Mouse (Mus musculus) ES-E14 (cell line): ENCODE measurements at regions not wholly inside any gene's neighbourhood (a gene's known extent, or its start where the extent isn't known, plus 50 kb on each side); places are given as distances from the start of the nearest gene placed in this dataset.

Source experiments
- DNase-seq: peaks from one replicate; pipeline ENCODE4 v3.0.0-alpha.2; 2013; ENCODE audit warnings: low read depth, low spot score
- H3K27ac ChIP-seq: 2 replicates; pipeline ENCODE4 v1.5.1; 2012; ENCODE audit warnings: low read depth, mild to moderate bottlenecking, low read length, moderate library complexity, mixed read lengths; ENCODE audit not compliant: poor library complexity, insufficient read depth, severe bottlenecking
- H3K36me3 ChIP-seq: 2 replicates; pipeline ENCODE4 v1.6.1; 2012; ENCODE audit warnings: mild to moderate bottlenecking, low read length, moderate library complexity, mixed read lengths; ENCODE audit not compliant: control insufficient read depth, poor library complexity, insufficient read depth, severe bottlenecking
- H3K4me1 ChIP-seq, 2 experiments: fragments of 150-350 bp in 1 of 2; sonication (generic) in 1 of 2; 2 replicates each; pipeline ENCODE4 v1.6.1; 2012; ENCODE audit warnings: low read length in 2 of 2, mild to moderate bottlenecking in 1 of 2, mixed read lengths in 1 of 2; ENCODE audit not compliant: control insufficient read depth in 2 of 2, insufficient read depth in 2 of 2, poor library complexity in 1 of 2
- H3K4me3 ChIP-seq, 2 experiments: fragments of 150-350 bp in 1 of 2; sonication (generic) in 1 of 2; 2 replicates each; pipeline ENCODE4 v1.5.1; 2012; ENCODE audit warnings: low read length in 2 of 2, low read depth in 1 of 2, mild to moderate bottlenecking in 1 of 2, mixed read lengths in 1 of 2; ENCODE audit not compliant: insufficient read depth in 1 of 2, poor library complexity in 1 of 2, severe bottlenecking in 1 of 2
- H3K9ac ChIP-seq: 2 replicates; pipeline ENCODE4 v1.6.1; 2012; ENCODE audit warnings: low read depth, mild to moderate bottlenecking, low read length, mixed read lengths; ENCODE audit not compliant: poor library complexity, insufficient read depth, severe bottlenecking
- H3K9me3 ChIP-seq: fragments of 150-350 bp; sonication (generic); 2 replicates; pipeline ENCODE4 v1.6.1; 2012; ENCODE audit warnings: low read depth, mild to moderate bottlenecking, low read length; ENCODE audit not compliant: control insufficient read depth, insufficient read depth
- CHD2 ChIP-seq: IDR thresholded peaks from 2 replicates; pipeline ENCODE4 v1.6.1; 2014; ENCODE audit warnings: mild to moderate bottlenecking, low read depth, low read length, inconsistent platforms
- HCFC1 ChIP-seq: IDR thresholded peaks from 2 replicates; pipeline ENCODE4 v1.6.1; 2012; ENCODE audit warnings: low read length, inconsistent platforms, borderline replicate concordance; ENCODE audit not compliant: insufficient read depth
- MAFK ChIP-seq: IDR thresholded peaks from 2 replicates; pipeline ENCODE4 v1.6.1; 2014; ENCODE audit warnings: mild to moderate bottlenecking, low read depth, low read length, inconsistent platforms; ENCODE audit not compliant: insufficient read depth
- ZC3H11A ChIP-seq: IDR thresholded peaks from 2 replicates; pipeline ENCODE4 v1.6.1; 2012; ENCODE audit warnings: low read depth, mild to moderate bottlenecking, inconsistent platforms, low read length, borderline replicate concordance
- ZNF384 ChIP-seq: IDR thresholded peaks from 2 replicates; pipeline ENCODE4 v1.6.1; 2012; ENCODE audit warnings: low read depth, low read length, inconsistent platforms
- in situ Hi-C, 2 experiments: fragments of 600-800 bp; cut with MboI; formaldehyde crosslinking; loops; one replicate each; pipeline ENCODE4 v1.15.1; 2025; ENCODE audit warnings: low sequenced_read_pairs in 2 of 2, inconsistent platforms in 1 of 2; ENCODE audit not compliant: unreplicated experiment in 2 of 2

DNA sequence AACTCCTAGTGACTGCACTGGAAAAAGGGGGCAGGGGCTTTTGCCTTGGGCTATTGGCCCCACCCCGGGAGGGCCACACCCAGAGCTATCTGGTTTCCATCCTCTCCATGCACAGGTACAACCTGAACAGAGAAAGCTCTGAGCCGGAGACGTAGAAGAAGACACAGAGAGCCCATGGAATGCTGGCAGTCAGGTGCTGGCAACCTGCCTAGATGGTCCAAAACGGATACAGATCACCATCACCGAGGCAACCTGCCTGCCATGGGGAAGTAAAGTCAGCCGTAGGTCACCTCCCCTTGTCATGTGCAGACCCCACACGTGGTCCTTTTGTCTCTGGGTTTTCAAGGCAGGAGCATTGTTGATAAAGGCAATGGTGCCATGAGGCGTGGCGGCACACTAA, 164.0 kb downstream of the Cct6b start:
- Histone ChIP-seq H3K9me3 (no peaks in the 10 kb centered on the region), H3K36me3 (no peaks in the 10 kb centered on the region), H3K9ac (no peak overlapping the region), H3K4me3 (no peak overlapping the region), H3K27ac (no peak overlapping the region), H3K4me1 (peaks cover 0 to 7% of the 10 kb centered on the region in 2 experiments; a peak in 1 of 4 replicates)
- TF ChIP-seq MAFK (no peak), ZC3H11A (no peak), HCFC1 (no peak), CHD2 (no peak), ZNF384 (no peak)
- in situ Hi-C loops = no loop called here
- no peak for DNase-seq

GRCm38 (mm10) chr11:82597757-82598156, 166.4 kb downstream of the Cct6b start:
- H3K36me3 ChIP-seq = no peaks in the 10 kb centered on the region
- TF ChIP-seq ZNF384 (no peak), CHD2 (no peak), ZC3H11A (no peak), MAFK (no peak), HCFC1 (no peak)
- no peak overlapping the region for H3K27ac ChIP-seq
- no peak overlapping the region for H3K9ac ChIP-seq
- peaks cover 0 to 7% of the 10 kb centered on the region in 2 experiments; a peak in 1 of 4 replicates for H3K4me1 ChIP-seq
- no peak for DNase-seq
- no peaks in the 10 kb centered on the region for H3K9me3 ChIP-seq
- no peak overlapping the region for H3K4me3 ChIP-seq
- in situ Hi-C loops = no loop called here

DNA sequence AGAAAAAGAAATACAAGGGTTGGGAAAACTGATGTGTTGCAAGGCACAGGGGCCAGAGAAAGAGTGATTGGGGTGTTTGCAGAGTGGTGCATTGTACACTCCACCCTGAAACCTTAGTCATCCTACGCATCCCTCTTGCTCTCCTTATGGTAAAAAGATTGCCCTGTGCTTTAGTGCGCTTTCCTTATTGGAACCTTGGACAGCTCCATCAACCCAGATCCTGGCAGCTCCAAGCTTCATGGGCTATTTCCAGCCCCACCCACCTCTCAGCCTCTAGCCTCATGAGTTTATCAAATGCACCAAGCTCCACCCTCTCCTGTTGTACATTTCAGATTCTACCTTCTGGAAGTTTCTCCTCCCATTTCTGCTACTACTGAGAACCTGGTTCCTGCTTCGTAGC, 167.3 kb downstream of the Cct6b start:
- Histone ChIP-seq H3K4me1 (peaks cover 0 to 7% of the 10 kb centered on the region in 2 experiments; a peak in 1 of 4 replicates), H3K9ac (no peak overlapping the region), H3K9me3 (no peaks in the 10 kb centered on the region), H3K4me3 (no peak overlapping the region), H3K36me3 (no peaks in the 10 kb centered on the region), H3K27ac (no peak overlapping the region)
- in situ Hi-C loops = no loop called here
- peak; percentile 64 for DNase-seq
- no peak for TF ChIP-seq HCFC1
- TF ChIP-seq ZC3H11A = no peak
- TF ChIP-seq MAFK = no peak
- TF ChIP-seq ZNF384 = no peak
- TF ChIP-seq CHD2 = no peak

GRCm38 (mm10) chr11:82589761-82590160, 174.4 kb downstream of the Cct6b start:
- no peaks in the 10 kb centered on the region for H3K36me3 ChIP-seq
- TF ChIP-seq ZNF384 = no peak
- no peak for TF ChIP-seq HCFC1
- no peak for TF ChIP-seq ZC3H11A
- TF ChIP-seq CHD2 = no peak
- no peak for TF ChIP-seq MAFK
- no peak for DNase-seq
- H3K9me3 ChIP-seq = no peaks in the 10 kb centered on the region
- H3K9ac ChIP-seq = no peak overlapping the region
- H3K4me1 ChIP-seq = no peaks in the 10 kb centered on the region
- no peak overlapping the region for H3K4me3 ChIP-seq
- H3K27ac ChIP-seq = no peak overlapping the region
- in situ Hi-C loops = no loop called here

DNA sequence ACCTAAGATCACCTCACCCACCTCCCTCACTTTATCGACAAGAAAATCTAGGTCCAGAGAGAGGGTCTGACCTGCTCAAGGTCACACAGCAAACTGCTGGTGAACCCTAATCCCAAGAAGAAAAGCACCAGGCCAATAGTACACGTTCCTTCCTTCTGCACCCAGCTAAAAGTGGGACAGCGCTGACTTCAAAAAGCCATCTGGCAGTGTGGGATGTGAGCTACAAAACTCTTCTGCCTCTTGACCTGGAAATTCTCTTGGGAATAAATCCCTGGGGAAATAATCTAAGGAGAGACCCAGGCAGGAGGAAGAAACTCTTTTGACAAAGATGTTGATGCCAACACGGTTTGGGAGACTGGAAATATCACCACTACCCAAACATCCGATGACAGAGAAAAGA, 175.4 kb downstream of the Cct6b start:
- in situ Hi-C loops = no loop called here
- no peak overlapping the region for H3K9ac ChIP-seq
- H3K4me3 ChIP-seq = no peak overlapping the region
- no peaks in the 10 kb centered on the region for H3K9me3 ChIP-seq
- TF ChIP-seq HCFC1 = no peak
- no peak overlapping the region for H3K27ac ChIP-seq
- no peak for DNase-seq
- H3K4me1 ChIP-seq = no peaks in the 10 kb centered on the region
- no peaks in the 10 kb centered on the region for H3K36me3 ChIP-seq
